Mouse (Mus musculus) CH12.LX (cell line): ENCODE measurements around the gene Hist1h4f. TPM values are rescaled to one million over a fixed set of nuclear protein-coding genes. Genes with fewer than 3 reads are reported as not detected.

ENCODE experiments used
- DNase-seq: peaks from one replicate; pipeline ENCODE4 v3.0.0-alpha.2; 2013; ENCODE audit errors: extremely low read depth
- H3K27ac ChIP-seq: 2 replicates; pipeline ENCODE4 v1.5.1; 2012; ENCODE audit warnings: low read depth, mild to moderate bottlenecking, control low read depth, moderate library complexity; ENCODE audit not compliant: insufficient read depth
- H3K27me3 ChIP-seq: replicated peaks from 2 replicates; pipeline ENCODE3; 2012; ENCODE audit warnings: inconsistent platforms
- H3K36me3 ChIP-seq, 2 experiments: replicated peaks in 1 of 2; 2 replicates each; pipeline versions ENCODE3 to v1.6.1; 2012; ENCODE audit warnings: inconsistent platforms in 1 of 2, low read length in 1 of 2, mild to moderate bottlenecking in 1 of 2, mixed read lengths in 1 of 2, moderate library complexity in 1 of 2; ENCODE audit not compliant: control insufficient read depth in 1 of 2, insufficient read depth in 1 of 2
- H3K4me1 ChIP-seq, 2 experiments: 2 replicates each; pipeline ENCODE4 v1.6.1; 2012; ENCODE audit warnings: inconsistent platforms in 1 of 2, moderate library complexity in 1 of 2; ENCODE audit not compliant: insufficient read depth in 2 of 2, control insufficient read depth in 1 of 2
- H3K4me2 ChIP-seq: 2 replicates; pipeline ENCODE4 v1.6.1; 2012; ENCODE audit warnings: low read depth, mild to moderate bottlenecking, control low read depth; ENCODE audit not compliant: poor library complexity, insufficient read depth, severe bottlenecking
- H3K4me3 ChIP-seq, 3 experiments: fragments of 150-350 bp in 1 of 3; sonication (generic) in 1 of 3; replicated peaks in 1 of 3; 2 replicates each; pipeline versions ENCODE3 to v1.5.1; 2011 to 2012; ENCODE audit warnings: low read depth in 2 of 3, low read length in 2 of 3, mild to moderate bottlenecking in 2 of 3, moderate library complexity in 2 of 3, control low read depth in 1 of 3, improper control_type of control experiment in 1 of 3, inconsistent platforms in 1 of 3, mixed read lengths in 1 of 3; ENCODE audit not compliant: poor library complexity in 1 of 3
- H3K79me2 ChIP-seq: replicated peaks from 2 replicates; pipeline ENCODE4 v1.6.1; 2012; ENCODE audit warnings: mild to moderate bottlenecking, moderate library complexity; ENCODE audit not compliant: control insufficient read depth, poor library complexity, insufficient read depth, severe bottlenecking; ENCODE audit errors: extremely low read depth
- H3K9ac ChIP-seq: 2 replicates; pipeline ENCODE4 v1.6.1; 2012; ENCODE audit warnings: low read depth, mild to moderate bottlenecking, control low read depth, moderate library complexity; ENCODE audit not compliant: insufficient read depth
- H3K9me3 ChIP-seq: replicated peaks from 2 replicates; pipeline ENCODE3; 2012; ENCODE audit warnings: low read length, inconsistent platforms, mixed read lengths
- BHLHE40 ChIP-seq: IDR thresholded peaks from 2 replicates; pipeline ENCODE4 v1.6.1; 2011; ENCODE audit warnings: mild to moderate bottlenecking, low read depth, low read length, improper control_type of control experiment
- CHD2 ChIP-seq: IDR thresholded peaks from 2 replicates; pipeline ENCODE4 v1.6.1; 2011; ENCODE audit warnings: low read length, improper control_type of control experiment
- CTCF ChIP-seq, 2 experiments: IDR thresholded peaks in 1 of 2; conservative IDR thresholded peaks in 1 of 2; 2 replicates each; pipeline ENCODE4 v1.5.1; 2011 to 2012; ENCODE audit warnings: low read depth in 2 of 2, low read length in 2 of 2, improper control_type of control experiment in 1 of 2, inconsistent platforms in 1 of 2, mild to moderate bottlenecking in 1 of 2, moderate library complexity in 1 of 2
- ELF1 ChIP-seq: IDR thresholded peaks from 2 replicates; pipeline ENCODE4 v1.6.1; 2014; ENCODE audit warnings: low read depth, mild to moderate bottlenecking, inconsistent platforms, low read length, improper control_type of control experiment
- EP300 ChIP-seq: IDR thresholded peaks from 2 replicates; pipeline ENCODE4 v1.6.1; 2011; ENCODE audit warnings: low read length, improper control_type of control experiment
- ETS1 ChIP-seq: conservative IDR thresholded peaks from 2 replicates; pipeline ENCODE4 v1.6.1; 2012; ENCODE audit warnings: low read depth, mild to moderate bottlenecking, inconsistent platforms, low read length, improper control_type of control experiment, moderate library complexity
- GABPA ChIP-seq: IDR thresholded peaks from 2 replicates; pipeline ENCODE4 v1.6.1; 2012; ENCODE audit warnings: low read depth, low read length, improper control_type of control experiment, inconsistent platforms; ENCODE audit not compliant: insufficient replicate concordance
- HCFC1 ChIP-seq: IDR thresholded peaks from 2 replicates; pipeline ENCODE4 v1.6.1; 2012; ENCODE audit warnings: low read depth, mild to moderate bottlenecking, inconsistent platforms, low read length, improper control_type of control experiment
- IRF4 ChIP-seq: IDR thresholded peaks from 2 replicates; pipeline ENCODE4 v1.6.1; 2014; ENCODE audit warnings: low read depth, mild to moderate bottlenecking, inconsistent platforms, low read length, improper control_type of control experiment
- JUND ChIP-seq: conservative IDR thresholded peaks from 2 replicates; pipeline ENCODE4 v1.6.1; 2011; ENCODE audit warnings: low read depth, low read length, improper control_type of control experiment
- KAT2A ChIP-seq: IDR thresholded peaks from 2 replicates; pipeline ENCODE4 v1.6.1; 2012; ENCODE audit warnings: low read length, improper control_type of control experiment, inconsistent platforms; ENCODE audit not compliant: insufficient replicate concordance
- MAFK ChIP-seq: IDR thresholded peaks from 2 replicates; pipeline ENCODE4 v1.6.1; 2011; ENCODE audit warnings: low read length, improper control_type of control experiment; ENCODE audit not compliant: insufficient replicate concordance
- MAX ChIP-seq: IDR thresholded peaks from 2 replicates; pipeline ENCODE4 v1.6.1; 2011; ENCODE audit warnings: low read length, improper control_type of control experiment
- MAZ ChIP-seq: IDR thresholded peaks from 2 replicates; pipeline ENCODE4 v1.6.1; 2012; ENCODE audit warnings: low read depth, mild to moderate bottlenecking, inconsistent platforms, low read length, improper control_type of control experiment, moderate library complexity
- MEF2A ChIP-seq: IDR thresholded peaks from 2 replicates; pipeline ENCODE4 v1.6.1; 2014; ENCODE audit warnings: low read depth, mild to moderate bottlenecking, inconsistent platforms, low read length, improper control_type of control experiment, borderline replicate concordance
- MXI1 ChIP-seq: IDR thresholded peaks from 2 replicates; pipeline ENCODE4 v1.6.1; 2011; ENCODE audit warnings: mild to moderate bottlenecking, low read depth, low read length, improper control_type of control experiment
- MYC ChIP-seq: IDR thresholded peaks from 2 replicates; pipeline ENCODE4 v1.6.1; 2011; ENCODE audit warnings: low read depth, mild to moderate bottlenecking, improper control_type of control experiment, low read length
- NELFE ChIP-seq: IDR thresholded peaks from 2 replicates; pipeline ENCODE4 v1.6.1; 2011; ENCODE audit warnings: low read depth, low read length, improper control_type of control experiment
- PAX5 ChIP-seq: IDR thresholded peaks from 2 replicates; pipeline ENCODE4 v1.6.1; 2012; ENCODE audit warnings: low read length, inconsistent platforms, mixed read lengths
- POLR2AphosphoS2 ChIP-seq: IDR thresholded peaks from 2 replicates; pipeline ENCODE4 v1.6.1; 2011; ENCODE audit warnings: low read depth, low read length, improper control_type of control experiment
- SMC3 ChIP-seq: IDR thresholded peaks from 2 replicates; pipeline ENCODE4 v1.6.1; 2011; ENCODE audit warnings: low read depth, low read length, improper control_type of control experiment
- TBP ChIP-seq: conservative IDR thresholded peaks from 2 replicates; pipeline ENCODE4 v1.6.1; 2011; ENCODE audit warnings: low read depth, low read length, improper control_type of control experiment
- TCF12 ChIP-seq: IDR thresholded peaks from 2 replicates; pipeline ENCODE4 v1.6.1; 2014; ENCODE audit warnings: low read depth, mild to moderate bottlenecking, inconsistent platforms, low read length, improper control_type of control experiment
- ZC3H11A ChIP-seq: IDR thresholded peaks from 2 replicates; pipeline ENCODE4 v1.6.1; 2012; ENCODE audit warnings: low read depth, mild to moderate bottlenecking, inconsistent platforms, low read length, improper control_type of control experiment
- ZMIZ1 ChIP-seq: IDR thresholded peaks from 2 replicates; pipeline ENCODE4 v1.6.1; 2012; ENCODE audit warnings: low read depth, mild to moderate bottlenecking, inconsistent platforms, low read length, improper control_type of control experiment
- ZNF384 ChIP-seq: IDR thresholded peaks from 2 replicates; pipeline ENCODE4 v1.6.1; 2012; ENCODE audit warnings: low read depth, low read length, improper control_type of control experiment, inconsistent platforms
- dilution Hi-C: fragments of 300-500 bp; cut with MboI; formaldehyde crosslinking; loops from 2 replicates; pipeline ENCODE4 v1.14.3; 2020; ENCODE audit warnings: low sequenced_read_pairs; ENCODE audit not compliant: extremely low pct_unique_long_range_greater_than_20kb, extremely low pct_ligation_motif_present
- in situ Hi-C: fragments of 300-500 bp; cut with MboI; formaldehyde crosslinking; loops from 3 replicates; pipeline ENCODE4 v1.14.3; 2019; ENCODE audit warnings: low sequenced_read_pairs, low pct_ligation_motif_present, low pct_unique_long_range_greater_than_20kb, mixed read lengths
- polyA plus RNA-seq: library from polyadenylated mRNA; unstranded; fragments of >175 nt; gene quantifications from 2 replicates; pipeline ENCODE4 v1.2.1, GENCODE M21; 2012; ENCODE audit warnings: low read depth; ENCODE audit not compliant: insufficient read length
- total RNA-seq, 2 experiments: library from RNA; depleted of rRNA; stranded (reverse); fragments of 300-350 nt in 1 of 2; fragments of >200 nt in 1 of 2; gene quantifications; 2 replicates each; pipeline ENCODE4 v1.2.3; 2012 to 2014

The Hist1h4f gene
- total and polyA plus RNA-seq, 3 experiments: 9.0 to 4,902 (median 27.1) TPM

- no peak for TF ChIP-seq GABPA
- 0 out of 2 replicates have a peak, but pooled peaks have one; percentile 36 for TF ChIP-seq ELF1
- TF ChIP-seq PAX5: no peak
- no peak for TF ChIP-seq MAX
- TF ChIP-seq TBP: peak; percentile 99
- peak; percentile 100 for TF ChIP-seq NELFE
- peak; percentile 100 for TF ChIP-seq ZMIZ1
- TF ChIP-seq MAZ: peak; percentile 64
- no peak for TF ChIP-seq ZC3H11A
- TF ChIP-seq TCF12: peak; percentile 99
- no peak for TF ChIP-seq SMC3
- TF ChIP-seq MEF2A: peak; percentile 58
- no peak; the same call in 1 of the 2 replicates for TF ChIP-seq MYC
- no peak; the same call in 1 of the 2 replicates for TF ChIP-seq JUND
- no peak for TF ChIP-seq EP300
Measured at GRCm38 (mm10) chr13:23554925-23555838, 3.7 kb upstream of the Hist1h4f start (continued).

DNA sequence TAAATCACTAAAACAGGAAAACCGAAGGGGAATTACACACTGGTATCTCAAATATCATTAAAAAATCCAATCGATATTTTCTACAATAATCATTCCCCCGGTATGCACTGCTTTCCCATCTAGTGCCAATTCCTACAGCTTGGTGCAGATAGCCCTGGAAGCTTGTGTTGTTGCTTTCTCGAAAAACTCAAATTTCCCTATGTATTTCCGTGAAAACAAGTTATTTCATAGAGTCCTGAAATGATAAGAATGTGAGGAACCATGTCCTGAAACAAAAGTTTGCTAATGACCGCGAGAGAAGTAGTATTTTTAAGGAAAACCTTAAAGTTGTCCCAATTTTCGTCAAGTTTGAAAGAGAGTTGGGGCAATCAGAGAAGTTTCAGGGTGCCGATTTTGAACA is 2.9 kb upstream of the Hist1h4f start:
- Histone ChIP-seq H3K9ac (peak overlapping the region; percentile 73), H3K36me3 (no peaks in the 10 kb centered on the region)
- TF ChIP-seq HCFC1: no peak
- TF ChIP-seq CHD2: no peak
- TF ChIP-seq ELF1: no peak
- no peak for TF ChIP-seq EP300
- no peak for TF ChIP-seq ZMIZ1
- TF ChIP-seq ZNF384: no peak
- no peak for TF ChIP-seq ETS1
- TF ChIP-seq MXI1: no peak
- no peak for TF ChIP-seq CTCF (conservative IDR thresholded peaks at IDR 0.05 in 1 of 2, IDR thresholded peaks at IDR 0.05 in 1 of 2; ENCODE audit: low read depth in 2 of 2, low read length in 2 of 2)
- no peak for TF ChIP-seq BHLHE40
- TF ChIP-seq GABPA: no peak
- no peak for TF ChIP-seq KAT2A
- TF ChIP-seq JUND: no peak
- TF ChIP-seq MAFK: no peak
- no peak for TF ChIP-seq ZC3H11A
- TF ChIP-seq POLR2AphosphoS2: no peak
- TF ChIP-seq IRF4: no peak
- TF ChIP-seq SMC3: no peak
- TF ChIP-seq, all 38 proteins: peak for 0
- Histone ChIP-seq H3K79me2 (no peaks in the 10 kb centered on the region), H3K27ac (peak overlapping the region; percentile 52; the same call in 1 of the 2 replicates), H3K9me3 (no peaks in the 10 kb centered on the region), H3K4me3 (no peak overlapping the region), H3K4me1 (peaks cover 4 to 28% of the 10 kb centered on the region in 2 experiments; a peak in 3 of 4 replicates), H3K27me3 (no peaks in the 10 kb centered on the region), H3K4me2 (peak overlapping the region; percentile 65)
- dilution Hi-C loops (no loop called here), in situ Hi-C loops (loop anchor here (25.0 kb wide), 1 partner anchor 1817 kb away; the partner anchor contains the start of gene Hist1h4j)
- no peak for DNase-seq
